Mouse (Mus musculus) layer of hippocampus, postnatal 10 days (tissue): ENCODE measurements around the gene Lysmd3. TPM values are rescaled to one million over a fixed set of nuclear protein-coding genes. Genes with fewer than 3 reads are reported as not detected.
A peak's percentile ranks its signal among the peaks of the same experiment; 100 is the strongest.
"Not testable (repeated sequence)": the region's sequence is repeated elsewhere in the genome, so short reads cannot be mapped to it uniquely, and the experiment has no call there.

Experiments
- DNase-seq, 2 experiments: peaks; one replicate each; pipeline ENCODE4 v3.0.0; 2021; ENCODE audit warnings: low spot score in 2 of 2
- long read RNA-seq: library from polyadenylated mRNA; stranded (forward); transcript quantifications from one replicate; pipeline ENCODE4 v2.0.0, GENCODE M21; 2023
- total RNA-seq, 2 experiments: library from RNA; stranded (reverse); gene quantifications; 2 replicates each; pipeline ENCODE4 v1.2.3; 2021

The Lysmd3 gene
- total RNA-seq = 10 to 100 TPM in 1 of 2 experiments, 1 to 10 TPM in 1; 8.7 to 13.1 TPM
- long read RNA-seq, full-length matches to known transcripts = 7 of 7 reads
- long read RNA-seq, partial matches to known transcripts = 0 of 7 reads
- long read RNA-seq, other reads (novel, unspliced or antisense) = 0 of 7 reads

- peak; percentile 88 to 92 for DNase-seq
Measured at GRCm38 (mm10) chr13:81657351-81658052, at the start of gene Lysmd3. Gene Lysmd3, plus strand, starts transcription at chr13:81657663.

GRCm38 (mm10) chr13:81610349-81610748 lies 47.1 kb upstream of the Lysmd3 start:
- no peak for DNase-seq

GRCm38 (mm10) chr13:81627861-81628260 lies 29.6 kb upstream of the Lysmd3 start:
- DNase-seq = not testable (repeated sequence)

GRCm38 (mm10) chr13:81628631-81629190 lies 28.8 kb upstream of the Lysmd3 start:
- no peak for DNase-seq

- DNase-seq = no peak
Measured at GRCm38 (mm10) chr13:81629395-81629794, 28.1 kb upstream of the Lysmd3 start.

- no peak for DNase-seq
Measured at GRCm38 (mm10) chr13:81630566-81630965, 26.9 kb upstream of the Lysmd3 start.

GRCm38 (mm10) chr13:81632720-81633415 lies 24.6 kb upstream of the Lysmd3 start, which contains the start of gene Adgrv1:
Gene Adgrv1, minus strand, starts transcription at chr13:81633154.
- DNase-seq = peak; percentile 70 to 76

GRCm38 (mm10) chr13:81639624-81640023 lies 17.8 kb upstream of the Lysmd3 start:
- no peak for DNase-seq

- DNase-seq = no peak
Measured at GRCm38 (mm10) chr13:81640881-81641280, 16.6 kb upstream of the Lysmd3 start.

- DNase-seq = peak; percentile 62 to 78
Measured at GRCm38 (mm10) chr13:81641289-81642045, 16.0 kb upstream of the Lysmd3 start.

- DNase-seq = no peak
Measured at GRCm38 (mm10) chr13:81642491-81643149, 14.8 kb upstream of the Lysmd3 start.

- no peak for DNase-seq
Measured at GRCm38 (mm10) chr13:81644047-81644565, 13.4 kb upstream of the Lysmd3 start.

GRCm38 (mm10) chr13:81646348-81646747 lies 11.1 kb upstream of the Lysmd3 start:
- no peak for DNase-seq

- DNase-seq = not testable (repeated sequence)
Measured at GRCm38 (mm10) chr13:81650382-81650781, 7.1 kb upstream of the Lysmd3 start.

GRCm38 (mm10) chr13:81656091-81656850 lies 1.2 kb upstream of the Lysmd3 start:
- no peak for DNase-seq

GRCm38 (mm10) chr13:81657008-81657350 lies 484 bp upstream of the Lysmd3 start:
- no peak for DNase-seq

- DNase-seq = no peak
Measured at GRCm38 (mm10) chr13:81658053-81658752, 740 bp downstream of the Lysmd3 start.

GRCm38 (mm10) chr13:81663566-81664330 lies 6.3 kb downstream of the Lysmd3 start:
- no peak for DNase-seq
